In genomic region chr15:95574661-95575060, GRCm38 (mm10) we compare ENCODE assay signal across 9 mouse cellular contexts. TPM values are rescaled to one million over a fixed set of nuclear protein-coding genes. Genes with fewer than 3 reads are reported as not detected.
DNase-seq lines count a peak whose midpoint lies in the region; ATAC-seq lines count a peak whose summit lies in the region.
"Had no signal": no experiment of that assay in that cellular context is flagged by ENCODE, and none has a peak within 500 bp of the region (broad histone marks: within the 10 kb centered on the region; RNA-seq: fewer than 3 reads in every experiment).

No protein-coding gene starts in this region.

- intact Hi-C loops in left cerebral cortex, postnatal 10 days (cut with DNase I) = loop anchor here (5.0 to 10.0 kb wide), 4 partner anchors 730 to 1020 kb away; no protein-coding TSS in a partner anchor

- H3K27ac ChIP-seq in hindbrain, embryonic 10.5 days = no peak overlapping the region
- no peak overlapping the region for H3K27ac ChIP-seq in hindbrain, embryonic 13.5 days
- H3K27ac ChIP-seq in hindbrain, embryonic 11.5 days (ENCODE audit: low read depth, low read length) = no peak overlapping the region
- H3K27ac ChIP-seq: liver, embryonic 15.5 days had no signal

- peaks cover 12% of the 10 kb centered on the region; the same call in 1 of the 2 replicates for H3K4me1 ChIP-seq in hindbrain, embryonic 10.5 days (replicated peaks)
- H3K4me1 ChIP-seq in hindbrain, embryonic 13.5 days (replicated peaks) = no peaks in the 10 kb centered on the region
- H3K4me1 ChIP-seq in hindbrain, embryonic 11.5 days (replicated peaks; ENCODE audit: control insufficient read depth, insufficient read depth, low read length) = no peaks in the 10 kb centered on the region
- H3K4me1 ChIP-seq: liver, embryonic 15.5 days had no signal

- no peak overlapping the region for H3K4me3 ChIP-seq in hindbrain, embryonic 10.5 days
- H3K4me3 ChIP-seq in hindbrain, embryonic 13.5 days = no peak overlapping the region
- no peak overlapping the region for H3K4me3 ChIP-seq in hindbrain, embryonic 11.5 days (ENCODE audit: low read depth, low read length)
- H3K4me3 ChIP-seq: liver, embryonic 15.5 days had no signal

- H3K4me2 ChIP-seq in hindbrain, embryonic 13.5 days = no peak overlapping the region
- H3K4me2 ChIP-seq in hindbrain, embryonic 11.5 days (replicated peaks; ENCODE audit: low read depth, low read length) = no peak overlapping the region
- H3K4me2 ChIP-seq: liver, embryonic 15.5 days had no signal

- WGBS in hindbrain, embryonic 10.5 days = 20% methylated on average over 5 of the region's 5 CpGs
- 14% methylated on average over 5 of the region's 5 CpGs for WGBS in hindbrain, embryonic 13.5 days
- WGBS in hindbrain, embryonic 11.5 days = 19% methylated on average over 5 of the region's 5 CpGs

- H3K27me3 ChIP-seq in hindbrain, embryonic 10.5 days (ENCODE audit: insufficient read depth, poor library complexity, severe bottlenecking) = peaks cover 38% of the 10 kb centered on the region
- peaks cover 23% of the 10 kb centered on the region; the same call in 1 of the 2 replicates for H3K27me3 ChIP-seq in hindbrain, embryonic 13.5 days
- H3K27me3 ChIP-seq in hindbrain, embryonic 11.5 days (ENCODE audit: control insufficient read depth, insufficient read depth, low read length) = no peaks in the 10 kb centered on the region
- H3K27me3 ChIP-seq: liver, embryonic 15.5 days had no signal

- ATAC-seq in hindbrain, embryonic 13.5 days (ENCODE audit: low FRiP score) = no peak
- ATAC-seq in hindbrain, embryonic 11.5 days (ENCODE audit: low FRiP score) = 0 out of 2 replicates have a peak, but pooled peaks have one; percentile 19

- no peaks in the 10 kb centered on the region for H3K36me3 ChIP-seq in hindbrain, embryonic 10.5 days
- H3K36me3 ChIP-seq in hindbrain, embryonic 13.5 days = no peaks in the 10 kb centered on the region
- no peaks in the 10 kb centered on the region for H3K36me3 ChIP-seq in hindbrain, embryonic 11.5 days (ENCODE audit: control insufficient read depth, insufficient read depth, low read length)
- H3K36me3 ChIP-seq: liver, embryonic 15.5 days had no signal

- 0 out of 2 replicates have a peak, but pooled peaks cover 5% of the 10 kb centered on the region for H3K9me3 ChIP-seq in hindbrain, embryonic 10.5 days
- H3K9me3 ChIP-seq in hindbrain, embryonic 13.5 days = no peaks in the 10 kb centered on the region
- 0 out of 2 replicates have a peak, but pooled peaks cover 3% of the 10 kb centered on the region for H3K9me3 ChIP-seq in hindbrain, embryonic 11.5 days (ENCODE audit: control insufficient read depth, low read length)
- H3K9me3 ChIP-seq: liver, embryonic 15.5 days had no signal

- peak; percentile 52 for DNase-seq in hindbrain, embryonic 10.5 days (ENCODE audit: low spot score)
- peak; percentile 34 for DNase-seq in adrenal gland, adult 2 months
- DNase-seq in embryo, embryonic 11 days = peak; percentile 85
- peak; percentile 87 for DNase-seq in hindbrain, embryonic 11.5 days (ENCODE audit: low spot score)
- DNase-seq in left cerebral cortex, postnatal 10 days (ENCODE audit: extremely low spot score in 1 of 2, low spot score in 2 of 2) = peak; percentile 42 to 74
- peak; percentile 20 for DNase-seq in naive thymus-derived CD4-positive, alpha-beta T cell, adult 2 months (ENCODE audit: low read depth)
- no peak for DNase-seq in T-cell, adult 2 months (ENCODE audit: low spot score)

- H3K9ac ChIP-seq in hindbrain, embryonic 13.5 days = no peak overlapping the region
- no peak overlapping the region for H3K9ac ChIP-seq in hindbrain, embryonic 11.5 days (ENCODE audit: low read depth, low read length)
- H3K9ac ChIP-seq: liver, embryonic 15.5 days had no signal

RNA-seq across cellular contexts. Expression of gene Nell2, which starts 46.3 kb away (rescaled TPM):
- polyA plus RNA-seq in hindbrain, embryonic 10.5 days (2016; fragmentation: Nextera tagmentation; extraction: Ambion mirVana) = 48.5 and 78.2 TPM in 2 replicates
- 171 and 185 TPM in 2 replicates for polyA plus RNA-seq in hindbrain, embryonic 13.5 days (2015; fragmentation: Nextera tagmentation; extraction: Ambion mirVana)
- 1 to 10 TPM; 2.0 to 6.9 TPM for total RNA-seq in adrenal gland, adult 2 months (2021)
- polyA plus RNA-seq in adrenal gland, adult 2 months (2012; rRNA removed) = 0.30 and 0.58 TPM in 2 replicates
- 95.4 and 102 TPM in 2 replicates for polyA plus RNA-seq in hindbrain, embryonic 11.5 days (2014; fragmentation: Nextera tagmentation; extraction: Ambion mirVana)
- total RNA-seq in left cerebral cortex, postnatal 10 days (2021) = 100 to 1,000 TPM; 518 to 542 TPM

Comparison
In these comparisons a context has a peak if more than half of its experiments do, and no peak if none do; other contexts are left out.
1. RNA of gene Nell2, which starts 46.3 kb away (polyA plus RNA-seq): 171 to 185 TPM in hindbrain, embryonic 13.5 days, 95.4 to 102 TPM in hindbrain, embryonic 11.5 days and 48.5 to 78.2 TPM in hindbrain, embryonic 10.5 days; 0.30 to 0.58 TPM in adrenal gland, adult 2 months; every median in the first group is over 10 times any median in the second.